Mouse (Mus musculus) left cerebral cortex, postnatal 25 days (tissue): ENCODE measurements at regions not wholly inside any gene's neighbourhood (a gene's known extent, or its start where the extent isn't known, plus 50 kb on each side); places are given as distances from the start of the nearest gene placed in this dataset.
"Not testable (repeated sequence)": the region's sequence is repeated elsewhere in the genome, so short reads cannot be mapped to it uniquely, and the experiment has no call there.

Experiments
- DNase-seq, 2 experiments: peaks; one replicate each; pipeline ENCODE4 v3.0.0; 2022; ENCODE audit warnings: low spot score in 2 of 2, mixed read lengths in 1 of 2
- intact Hi-C: fragments of 180-260 bp; cut with DNase I; formaldehyde crosslinking; loops from one replicate; pipeline ENCODE4 v1.15.1; 2025

GRCm38 (mm10) chr6:14453321-14453720, 301.8 kb downstream of the Ppp1r3a start:
- DNase-seq, intact Hi-C loops: not testable (repeated sequence)

GRCm38 (mm10) chr6:14431751-14432150, 323.3 kb downstream of the Ppp1r3a start:
- intact Hi-C loops, result no loop called here
- DNase-seq, result no peak

GRCm38 (mm10) chr6:14409772-14410171, 345.3 kb downstream of the Ppp1r3a start:
- peak; percentile 23 to 90 for DNase-seq
- intact Hi-C loops, result no loop called here

GRCm38 (mm10) chr6:14407754-14408153, 347.3 kb downstream of the Ppp1r3a start:
- DNase-seq, result no peak
- intact Hi-C loops, result no loop called here

GRCm38 (mm10) chr6:14358280-14358679, 396.8 kb downstream of the Ppp1r3a start:
- intact Hi-C loops, result no loop called here
- DNase-seq, result peak; percentile 20 to 38
